Mouse (Mus musculus): ENCODE measurements around the gene Gm9507. TPM values are rescaled to one million over a fixed set of nuclear protein-coding genes. Genes with fewer than 3 reads are reported as not detected.
"Not testable (repeated sequence)": the region's sequence is repeated elsewhere in the genome, so short reads cannot be mapped to it uniquely, and the experiment has no call there.

The Gm9507 gene
- total RNA-seq, 2 experiments from 2014 or later, result not detected

- intact Hi-C loops (cut with DNase I); DNase-seq: not testable (repeated sequence)
These were observed 34.8 kb downstream of the Gm9507 start, which contains the start of gene Gm7138 for GRCm38 (mm10) chr10:77776844-77777243. Gene Gm7138 (minus strand): TSS chr10:77776944.

GRCm38 (mm10) chr10:77772142-77772541 lies 39.5 kb downstream of the Gm9507 start:
- DNase-seq; intact Hi-C loops (cut with DNase I): not testable (repeated sequence)

GRCm38 (mm10) chr10:77771225-77771624 lies 40.4 kb downstream of the Gm9507 start, which contains the start of gene Gm3238:
Gene Gm3238 (minus strand): TSS chr10:77771325.
- DNase-seq; intact Hi-C loops (cut with DNase I): not testable (repeated sequence)

- no peak for DNase-seq
- intact Hi-C loops (cut with DNase I), result no loop called here
These were observed 41.9 kb downstream of the Gm9507 start for GRCm38 (mm10) chr10:77769727-77770126.

Other genes with a start within 250 kb of the Gm9507 start
- gene Pttg1ip, start 230.1 kb downstream of the Gm9507 start, total RNA-seq (2021), result 10 to 100 TPM; 26.6 to 30.1 TPM
- 10 to 100 TPM; 33.3 to 40.1 TPM for gene Sumo3, start 205.7 kb downstream of the Gm9507 start, total RNA-seq (2021)
- gene Gm49325, start 205.6 kb downstream of the Gm9507 start, total RNA-seq (2021), result 1 to 10 TPM; 7.5 to 8.6 TPM
- 10 to 100 TPM; 80.7 to 86.5 TPM for gene Ube2g2, start 189.6 kb downstream of the Gm9507 start, total RNA-seq (2021)
- not detected for gene Tspear, start 125.3 kb downstream of the Gm9507 start, total RNA-seq (2021)
- gene Gm19402, start 121.1 kb downstream of the Gm9507 start, total RNA-seq (2021), result not detected
- not detected for gene Gm9508, start 114.6 kb downstream of the Gm9507 start, total RNA-seq (2021)
- gene Gm10272, start 105.2 kb downstream of the Gm9507 start, total RNA-seq (2021), result not detected
- gene Gm10024, start 100.4 kb downstream of the Gm9507 start, total RNA-seq (2021), result not detected
- not detected for gene Gm10142, start 96.0 kb downstream of the Gm9507 start, total RNA-seq (2021)
- gene Krtap12-1, start 91.2 kb downstream of the Gm9507 start, total RNA-seq (2021), result not detected
- not detected for gene Gm10100, start 85.4 kb downstream of the Gm9507 start, total RNA-seq (2021)
- not detected for gene Gm18596, start 69.2 kb downstream of the Gm9507 start, total RNA-seq (2021)
- not detected for gene Gm9736, start 60.5 kb downstream of the Gm9507 start, total RNA-seq (2021)
- not detected for gene Gm3233, start 52.2 kb downstream of the Gm9507 start, total RNA-seq (2021)
- not detected for gene Gm3238, start 40.5 kb downstream of the Gm9507 start, total RNA-seq (2021)
- gene Gm7138, start 34.9 kb downstream of the Gm9507 start, total RNA-seq (2021), result not detected
- gene Gm3250, start 29.3 kb downstream of the Gm9507 start, total RNA-seq (2021), result not detected
- not detected for gene Gm7137, start 23.6 kb downstream of the Gm9507 start, total RNA-seq (2021)
- not detected for gene Gm9639, start 16.8 kb downstream of the Gm9507 start, total RNA-seq (2021)
- gene Gm19668, start 12.7 kb downstream of the Gm9507 start, total RNA-seq (2021), result not detected
- not detected for gene Gm2696, start 2.8 kb upstream of the Gm9507 start, total RNA-seq (2021)
- not detected for gene Krtap10-4, start 15.3 kb upstream of the Gm9507 start, total RNA-seq (2021)
- not detected for gene Krtap10-10, start 24.1 kb upstream of the Gm9507 start, total RNA-seq (2021)
- not detected for gene Gm36176, start 35.0 kb upstream of the Gm9507 start, total RNA-seq (2021)
- gene Gm10318, start 41.0 kb upstream of the Gm9507 start, total RNA-seq (2021), result not detected
- not detected for gene Gm3285, start 50.1 kb upstream of the Gm9507 start, total RNA-seq (2021)
- under 1 TPM; 0.08 to 0.17 TPM for gene Lrrc3, start 90.7 kb upstream of the Gm9507 start, total RNA-seq (2021)
- gene Trpm2, start 158.7 kb upstream of the Gm9507 start, total RNA-seq (2021), result under 1 TPM; 0.10 to 0.89 TPM
- gene 1810043G02Rik, start 166.7 kb upstream of the Gm9507 start, total RNA-seq (2021), result 1 to 10 TPM; 3.1 to 4.5 TPM
- 1 to 10 TPM; 6.0 to 8.6 TPM for gene Pfkl, start 198.2 kb upstream of the Gm9507 start, total RNA-seq (2021)
- gene Dnmt3l, start 230.1 kb upstream of the Gm9507 start, total RNA-seq (2021), result not detected
- not detected for gene Aire, start 231.8 kb upstream of the Gm9507 start, total RNA-seq (2021)

Data from gastrocnemius, postnatal 36 days (tissue).